Mouse (Mus musculus) C2C12 (cell line): ENCODE data around the gene Suz12. TPM values are rescaled to one million over a fixed set of nuclear protein-coding genes. Genes with fewer than 3 reads are reported as not detected.
"Not testable (repeated sequence)": the region's sequence is repeated elsewhere in the genome, so short reads cannot be mapped to it uniquely, and the experiment has no call there.

Experiments
- H3K27me3 ChIP-seq: one replicate; pipeline ENCODE4 v1.6.1; 2011; ENCODE audit not compliant: control insufficient read depth, insufficient read depth, insufficient read length
- H3K36me3 ChIP-seq: one replicate; pipeline ENCODE4 v1.6.1; 2011; ENCODE audit not compliant: control insufficient read depth, insufficient read depth
- H3K4me3 ChIP-seq: one replicate; pipeline ENCODE4 v1.5.1; 2011; ENCODE audit warnings: mild to moderate bottlenecking, control low read depth; ENCODE audit not compliant: poor library complexity, insufficient read depth, severe bottlenecking
- H3K79me2 ChIP-seq: one replicate; pipeline ENCODE4 v1.6.1; 2011; ENCODE audit not compliant: control insufficient read depth, insufficient read depth
- H3K79me3 ChIP-seq: one replicate; pipeline ENCODE4 v1.6.1; 2011; ENCODE audit warnings: low read depth, control low read depth
- H3ac ChIP-seq: one replicate; pipeline ENCODE3; 2011; ENCODE audit warnings: low read depth; ENCODE audit not compliant: control insufficient read depth, insufficient read length
- CEBPB ChIP-seq: IDR thresholded peaks from one replicate; pipeline ENCODE4 v1.6.1; 2011; ENCODE audit warnings: low read depth, mild to moderate bottlenecking, control low read depth, moderate library complexity
- CTCF ChIP-seq: IDR thresholded peaks from one replicate; pipeline ENCODE4 v1.5.1; 2011; ENCODE audit not compliant: control insufficient read depth, insufficient read depth, insufficient read length
- FOSL1 ChIP-seq: IDR thresholded peaks from one replicate; pipeline ENCODE4 v1.8.0; 2011; ENCODE audit warnings: mild to moderate bottlenecking, low read length; ENCODE audit not compliant: poor library complexity, insufficient read depth, severe bottlenecking
- MAX ChIP-seq: IDR thresholded peaks from one replicate; pipeline ENCODE4 v1.6.1; 2011; ENCODE audit warnings: mild to moderate bottlenecking, control low read depth
- MYOD1 ChIP-seq: IDR thresholded peaks from one replicate; pipeline ENCODE4 v1.6.1; 2011; ENCODE audit warnings: low read depth; ENCODE audit not compliant: control insufficient read depth, insufficient read length
- MYOG ChIP-seq: IDR thresholded peaks from one replicate; pipeline ENCODE4 v1.6.1; 2011; ENCODE audit not compliant: control insufficient read depth, insufficient read length; ENCODE audit errors: extremely low read depth
- USF1 ChIP-seq: IDR thresholded peaks from one replicate; pipeline ENCODE4 v1.6.1; 2011; ENCODE audit warnings: low read depth, mild to moderate bottlenecking, control low read depth, moderate library complexity
- polyA plus RNA-seq: library from polyadenylated mRNA; unstranded; fragments of >200 nt; fragmentation: generic; extraction: Trizol; gene quantifications from one replicate; pipeline ENCODE4 v1.2.1, GENCODE M21; 2012; ENCODE audit warnings: missing spikeins

Suz12 gene
- polyA plus RNA-seq, 1 experiment, result 11.4 TPM

DNA sequence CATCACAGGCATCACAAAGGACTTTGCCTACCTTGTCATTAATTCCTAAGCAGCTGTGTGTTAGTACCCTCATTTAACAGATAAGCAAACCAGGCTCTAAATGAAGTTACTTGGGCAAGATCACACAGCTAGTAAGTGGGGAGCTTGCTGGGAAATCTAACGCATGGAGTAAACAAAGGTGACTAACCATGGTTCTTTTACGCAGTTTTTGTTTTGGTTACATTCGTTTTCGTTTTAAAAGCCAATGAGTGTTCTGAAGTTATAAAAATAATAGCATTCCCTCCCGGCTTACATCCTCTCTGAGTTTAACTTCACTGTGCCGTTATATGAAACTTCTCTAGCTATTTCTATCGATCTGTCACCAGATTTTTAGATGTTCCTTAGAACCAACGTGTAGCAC, 19.8 kb upstream of the Suz12 start:
- Histone ChIP-seq H3K4me3 (no peak overlapping the region), H3ac (no peak overlapping the region), H3K27me3 (peaks cover 3% of the 10 kb centered on the region), H3K79me3 (no peaks in the 10 kb centered on the region), H3K36me3 (no peaks in the 10 kb centered on the region), H3K79me2 (no peaks in the 10 kb centered on the region)
- TF ChIP-seq CEBPB, result no peak
- no peak for TF ChIP-seq MYOD1
- no peak for TF ChIP-seq FOSL1

GRCm38 (mm10) chr11:79973626-79974476, 19.1 kb upstream of the Suz12 start:
- Histone ChIP-seq H3ac (peak overlapping the region; percentile 52), H3K36me3 (no peaks in the 10 kb centered on the region), H3K79me3 (no peaks in the 10 kb centered on the region), H3K27me3 (peaks cover 3% of the 10 kb centered on the region), H3K4me3 (no peak overlapping the region), H3K79me2 (no peaks in the 10 kb centered on the region)
- no peak for TF ChIP-seq CTCF
- no peak for TF ChIP-seq FOSL1
- no peak for TF ChIP-seq MYOG
- no peak for TF ChIP-seq USF1
- no peak for TF ChIP-seq CEBPB
- TF ChIP-seq MYOD1, result no peak
- TF ChIP-seq MAX, result no peak

DNA sequence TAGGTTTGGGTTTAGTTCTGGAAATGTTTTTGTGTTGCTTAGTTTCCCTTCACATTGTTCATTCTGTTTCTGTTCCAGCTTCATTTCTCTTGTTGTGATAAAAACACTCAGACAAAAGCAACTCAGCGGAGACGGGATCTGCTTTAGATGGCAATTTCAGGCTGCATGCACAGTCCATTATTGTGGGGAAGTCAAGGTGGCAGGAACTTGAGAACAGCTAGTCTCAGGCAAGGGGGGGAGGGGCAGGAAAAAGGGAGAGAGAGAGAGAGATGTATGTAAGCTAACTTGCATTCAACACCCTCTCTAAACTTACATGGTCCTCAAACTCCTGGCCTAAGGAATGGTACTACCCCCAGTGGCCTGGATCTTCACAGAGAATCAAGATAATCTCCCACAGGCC, 17.5 kb upstream of the Suz12 start:
- no peaks in the 10 kb centered on the region for H3K79me2 ChIP-seq
- no peak overlapping the region for H3K4me3 ChIP-seq
- H3K79me3 ChIP-seq, result no peaks in the 10 kb centered on the region
- peaks cover 3% of the 10 kb centered on the region for H3K27me3 ChIP-seq
- TF ChIP-seq CEBPB (no peak), CTCF (no peak), FOSL1 (no peak), MYOD1 (no peak), MAX (no peak), MYOG (no peak)
- no peak overlapping the region for H3ac ChIP-seq
- no peaks in the 10 kb centered on the region for H3K36me3 ChIP-seq

DNA sequence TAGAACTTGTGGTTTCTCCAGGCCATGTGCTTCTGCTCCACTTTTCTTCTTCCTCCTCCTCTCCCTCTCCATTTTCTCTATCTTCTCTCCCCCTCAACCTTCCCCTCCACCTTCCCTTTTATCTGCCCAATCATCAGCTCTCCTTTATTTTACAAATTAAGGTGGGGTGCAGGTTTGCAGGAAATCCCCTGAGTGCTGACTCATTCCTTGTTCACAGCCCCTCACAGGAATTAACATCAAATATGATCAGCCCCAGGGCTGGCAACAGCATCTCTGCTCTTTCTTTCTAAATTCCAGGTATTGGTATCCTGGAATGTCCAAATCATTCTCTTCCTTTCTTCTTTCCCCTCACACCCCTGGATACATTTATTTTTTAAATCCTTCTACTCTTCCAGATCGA, 16.7 kb upstream of the Suz12 start:
- Histone ChIP-seq H3K36me3 (no peaks in the 10 kb centered on the region), H3K79me3 (no peaks in the 10 kb centered on the region)
- TF ChIP-seq CTCF (no peak), FOSL1 (no peak), CEBPB (no peak), MYOG (no peak), MYOD1 (no peak), MAX (no peak), USF1 (no peak)

GRCm38 (mm10) chr11:79976645-79977044, 16.3 kb upstream of the Suz12 start:
- not testable (repeated sequence) for H3ac ChIP-seq, H3K4me3 ChIP-seq, H3K36me3 ChIP-seq, H3K79me3 ChIP-seq, H3K27me3 ChIP-seq, H3K79me2 ChIP-seq

More for the DNA sequence above, 16.7 kb upstream of the Suz12 start:
- Histone ChIP-seq H3ac (no peak overlapping the region), H3K27me3 (peaks cover 3% of the 10 kb centered on the region), H3K79me2 (no peaks in the 10 kb centered on the region), H3K4me3 (no peak overlapping the region)

- H3K79me3 ChIP-seq, H3K4me3 ChIP-seq, H3ac ChIP-seq, H3K79me2 ChIP-seq, H3K36me3 ChIP-seq, H3K27me3 ChIP-seq: not testable (repeated sequence)
These were observed 15.8 kb upstream of the Suz12 start for GRCm38 (mm10) chr11:79977061-79977460.

GRCm38 (mm10) chr11:79977747-79978146, 15.2 kb upstream of the Suz12 start:
- H3ac ChIP-seq, H3K36me3 ChIP-seq, H3K27me3 ChIP-seq, H3K79me3 ChIP-seq, H3K4me3 ChIP-seq, H3K79me2 ChIP-seq: not testable (repeated sequence)
